Mouse (Mus musculus): Measurements from ENCODE around the gene Smug1. TPM values are rescaled to one million over a fixed set of nuclear protein-coding genes. Genes with fewer than 3 reads are reported as not detected.

Gene Smug1
- polyA plus RNA-seq, 1 experiment from 2014 or later, result 14.9 TPM

GRCm38 (mm10) chr15:103171276-103171675 is 4.4 kb upstream of the Smug1 start:
- Histone ChIP-seq H3K9ac (ENCODE audit: low read depth, low read length) (no peak overlapping the region), H3K4me3 (ENCODE audit: low read depth, low read length) (no peak overlapping the region), H3K9me3 (ENCODE audit: control insufficient read depth, low read length) (no peaks in the 10 kb centered on the region), H3K4me2 (ENCODE audit: low read depth, low read length) (no peak overlapping the region), H3K4me1 (ENCODE audit: control insufficient read depth, insufficient read depth, low read length) (peaks cover 10% of the 10 kb centered on the region; the same call in 1 of the 2 replicates), H3K36me3 (ENCODE audit: control insufficient read depth, insufficient read depth, low read length) (no peaks in the 10 kb centered on the region), H3K27me3 (replicated peaks; ENCODE audit: control insufficient read depth, insufficient read depth, low read length) (peaks cover 99% of the 10 kb centered on the region), H3K27ac (replicated peaks; ENCODE audit: low read depth, low read length) (no peak overlapping the region)
- ATAC-seq (ENCODE audit: low read depth) (no peak), DNase-seq (ENCODE audit: low spot score) (no peak)
- 22% methylated on average over 7 of the region's 8 CpGs for WGBS

GRCm38 (mm10) chr15:103170316-103170679 is 3.4 kb upstream of the Smug1 start:
- H3K9ac ChIP-seq (ENCODE audit: low read depth, low read length), result no peak overlapping the region
- peak overlapping the region; percentile 47 for H3K4me3 ChIP-seq (ENCODE audit: low read depth, low read length)
- H3K27ac ChIP-seq (replicated peaks; ENCODE audit: low read depth, low read length), result no peak overlapping the region; the same call in 1 of the 2 replicates
- H3K9me3 ChIP-seq (ENCODE audit: control insufficient read depth, low read length), result no peaks in the 10 kb centered on the region
- H3K4me2 ChIP-seq (ENCODE audit: low read depth, low read length), result peak overlapping the region; percentile 80; the same call in 1 of the 2 replicates
- 24% methylated on average over 8 of the region's 16 CpGs for WGBS
- ATAC-seq (ENCODE audit: low read depth), result 0 out of 2 replicates have a peak, but pooled peaks have one; percentile 8
- DNase-seq (ENCODE audit: low spot score), result no peak
- peaks cover 94% of the 10 kb centered on the region for H3K27me3 ChIP-seq (replicated peaks; ENCODE audit: control insufficient read depth, insufficient read depth, low read length)
- H3K4me1 ChIP-seq (ENCODE audit: control insufficient read depth, insufficient read depth, low read length), result peaks cover 10% of the 10 kb centered on the region; the same call in 1 of the 2 replicates
- H3K36me3 ChIP-seq (ENCODE audit: control insufficient read depth, insufficient read depth, low read length), result no peaks in the 10 kb centered on the region

- H3K27ac ChIP-seq (replicated peaks; ENCODE audit: low read depth, low read length), result peak overlapping the region; percentile 42; the same call in 1 of the 2 replicates
- H3K9me3 ChIP-seq (ENCODE audit: control insufficient read depth, low read length), result no peaks in the 10 kb centered on the region
- peak overlapping the region; percentile 47 for H3K4me3 ChIP-seq (ENCODE audit: low read depth, low read length)
- ATAC-seq (ENCODE audit: low read depth) (peak; percentile 48), DNase-seq (ENCODE audit: low spot score) (peak; percentile 81)
- peaks cover 10% of the 10 kb centered on the region; the same call in 1 of the 2 replicates for H3K4me1 ChIP-seq (ENCODE audit: control insufficient read depth, insufficient read depth, low read length)
- no peaks in the 10 kb centered on the region for H3K36me3 ChIP-seq (ENCODE audit: control insufficient read depth, insufficient read depth, low read length)
- peaks cover 89% of the 10 kb centered on the region for H3K27me3 ChIP-seq (replicated peaks; ENCODE audit: control insufficient read depth, insufficient read depth, low read length)
- peak overlapping the region; percentile 80 for H3K4me2 ChIP-seq (ENCODE audit: low read depth, low read length)
- WGBS, result 4% methylated on average over 22 of the region's 26 CpGs
- H3K9ac ChIP-seq (ENCODE audit: low read depth, low read length), result peak overlapping the region; percentile 55; the same call in 1 of the 2 replicates
Observed at GRCm38 (mm10) chr15:103169612-103170315, 2.9 kb upstream of the Smug1 start.

GRCm38 (mm10) chr15:103168801-103169611 is 2.1 kb upstream of the Smug1 start:
- peak overlapping the region; percentile 42; the same call in 1 of the 2 replicates for H3K27ac ChIP-seq (replicated peaks; ENCODE audit: low read depth, low read length)
- peak; percentile 13; the same call in 1 of the 2 replicates for ATAC-seq (ENCODE audit: low read depth)
- no peaks in the 10 kb centered on the region for H3K36me3 ChIP-seq (ENCODE audit: control insufficient read depth, insufficient read depth, low read length)
- H3K4me3 ChIP-seq (ENCODE audit: low read depth, low read length), result peak overlapping the region; percentile 47
- H3K9me3 ChIP-seq (ENCODE audit: control insufficient read depth, low read length), result no peaks in the 10 kb centered on the region
- DNase-seq (ENCODE audit: low spot score), result peak; percentile 74
- peak overlapping the region; percentile 80 for H3K4me2 ChIP-seq (ENCODE audit: low read depth, low read length)
- H3K9ac ChIP-seq (ENCODE audit: low read depth, low read length), result peak overlapping the region; percentile 55
- H3K4me1 ChIP-seq (ENCODE audit: control insufficient read depth, insufficient read depth, low read length), result peaks cover 10% of the 10 kb centered on the region; the same call in 1 of the 2 replicates
- peaks cover 82% of the 10 kb centered on the region for H3K27me3 ChIP-seq (replicated peaks; ENCODE audit: control insufficient read depth, insufficient read depth, low read length)
- 3% methylated on average over 38 of the region's 63 CpGs for WGBS

GRCm38 (mm10) chr15:103167786-103168185 is 894 bp upstream of the Smug1 start:
- DNase-seq (ENCODE audit: low spot score) (no peak), ATAC-seq (ENCODE audit: low read depth) (no peak)
- Histone ChIP-seq H3K9me3 (ENCODE audit: control insufficient read depth, low read length) (no peaks in the 10 kb centered on the region), H3K4me3 (ENCODE audit: low read depth, low read length) (no peak overlapping the region), H3K9ac (ENCODE audit: low read depth, low read length) (no peak overlapping the region), H3K4me2 (ENCODE audit: low read depth, low read length) (no peak overlapping the region), H3K36me3 (ENCODE audit: control insufficient read depth, insufficient read depth, low read length) (no peaks in the 10 kb centered on the region), H3K4me1 (ENCODE audit: control insufficient read depth, insufficient read depth, low read length) (peaks cover 14% of the 10 kb centered on the region), H3K27ac (replicated peaks; ENCODE audit: low read depth, low read length) (no peak overlapping the region), H3K27me3 (replicated peaks; ENCODE audit: control insufficient read depth, insufficient read depth, low read length) (peaks cover 69% of the 10 kb centered on the region)
- whole genome bisulfite sequencing, result 29% methylated on average over 3 of the region's 3 CpGs

- ATAC-seq (ENCODE audit: low read depth) (no peak), DNase-seq (ENCODE audit: low spot score) (no peak)
- Histone ChIP-seq H3K27ac (replicated peaks; ENCODE audit: low read depth, low read length) (no peak overlapping the region), H3K36me3 (ENCODE audit: control insufficient read depth, insufficient read depth, low read length) (no peaks in the 10 kb centered on the region), H3K27me3 (replicated peaks; ENCODE audit: control insufficient read depth, insufficient read depth, low read length) (peaks cover 51% of the 10 kb centered on the region), H3K9ac (ENCODE audit: low read depth, low read length) (no peak overlapping the region), H3K4me3 (ENCODE audit: low read depth, low read length) (no peak overlapping the region), H3K9me3 (ENCODE audit: control insufficient read depth, low read length) (no peaks in the 10 kb centered on the region), H3K4me2 (ENCODE audit: low read depth, low read length) (no peak overlapping the region), H3K4me1 (ENCODE audit: control insufficient read depth, insufficient read depth, low read length) (peaks cover 18% of the 10 kb centered on the region)
- 49% methylated on average over 5 of the region's 5 CpGs for WGBS
Observed at GRCm38 (mm10) chr15:103165924-103166323, 968 bp downstream of the Smug1 start.

GRCm38 (mm10) chr15:103165379-103165778 is 1.5 kb downstream of the Smug1 start:
- DNase-seq (ENCODE audit: low spot score) (peak; percentile 92), ATAC-seq (ENCODE audit: low read depth) (peak; percentile 34; the same call in 1 of the 2 replicates)
- Histone ChIP-seq H3K4me2 (ENCODE audit: low read depth, low read length) (0 out of 2 replicates have a peak overlapping the region, but pooled peaks have one; percentile 10), H3K27ac (replicated peaks; ENCODE audit: low read depth, low read length) (no peak overlapping the region), H3K4me1 (ENCODE audit: control insufficient read depth, insufficient read depth, low read length) (peaks cover 18% of the 10 kb centered on the region), H3K36me3 (ENCODE audit: control insufficient read depth, insufficient read depth, low read length) (no peaks in the 10 kb centered on the region), H3K9me3 (ENCODE audit: control insufficient read depth, low read length) (no peaks in the 10 kb centered on the region), H3K4me3 (ENCODE audit: low read depth, low read length) (no peak overlapping the region), H3K27me3 (replicated peaks; ENCODE audit: control insufficient read depth, insufficient read depth, low read length) (peaks cover 45% of the 10 kb centered on the region), H3K9ac (ENCODE audit: low read depth, low read length) (0 out of 2 replicates have a peak overlapping the region, but pooled peaks have one; percentile 9)
- WGBS, result under 1% methylated on average over 13 of the region's 13 CpGs

GRCm38 (mm10) chr15:103163182-103163919 is 3.5 kb downstream of the Smug1 start:
- Histone ChIP-seq H3K9ac (ENCODE audit: low read depth, low read length) (peak overlapping the region; percentile 70), H3K9me3 (ENCODE audit: control insufficient read depth, low read length) (no peaks in the 10 kb centered on the region), H3K4me3 (ENCODE audit: low read depth, low read length) (peak overlapping the region; percentile 72), H3K27me3 (replicated peaks; ENCODE audit: control insufficient read depth, insufficient read depth, low read length) (peaks cover 25% of the 10 kb centered on the region), H3K27ac (replicated peaks; ENCODE audit: low read depth, low read length) (no peak overlapping the region; the same call in 1 of the 2 replicates), H3K4me1 (ENCODE audit: control insufficient read depth, insufficient read depth, low read length) (peaks cover 8% of the 10 kb centered on the region; the same call in 1 of the 2 replicates), H3K36me3 (ENCODE audit: control insufficient read depth, insufficient read depth, low read length) (no peaks in the 10 kb centered on the region), H3K4me2 (ENCODE audit: low read depth, low read length) (peak overlapping the region; percentile 70)
- 6% methylated on average over 25 of the region's 25 CpGs for WGBS
- ATAC-seq (ENCODE audit: low read depth) (peak; percentile 91), DNase-seq (ENCODE audit: low spot score) (peak; percentile 99)

All from embryonic facial prominence, embryonic 14.5 days (tissue).